Mouse (Mus musculus) left cerebral cortex, postnatal 4 days (tissue): ENCODE measurements at regions not wholly inside any gene's neighbourhood (a gene's known extent, or its start where the extent isn't known, plus 50 kb on each side); places are given as distances from the start of the nearest gene placed in this dataset.

Experiments
- DNase-seq: peaks from one replicate; pipeline ENCODE4 v3.0.0-alpha.2; 2022
- intact Hi-C: fragments of 180-260 bp; cut with DNase I; formaldehyde crosslinking; loops from one replicate; pipeline ENCODE4 v1.15.1; 2025

GRCm38 (mm10) chr16:54770871-54771270 lies 526.9 kb downstream of the Zpld1 start:
- no peak for DNase-seq
- intact Hi-C loops: no loop called here

- intact Hi-C loops: no loop called here
- DNase-seq: no peak
These were observed 553.6 kb downstream of the Zpld1 start for GRCm38 (mm10) chr16:54744188-54744587.

GRCm38 (mm10) chr16:54733516-54733915 lies 564.3 kb downstream of the Zpld1 start:
- intact Hi-C loops: no loop called here
- DNase-seq: no peak

- DNase-seq: no peak
- intact Hi-C loops: no loop called here
These were observed 589.9 kb downstream of the Zpld1 start for GRCm38 (mm10) chr16:54707880-54708279.

- no peak for DNase-seq
- intact Hi-C loops: no loop called here
These were observed 615.0 kb downstream of the Zpld1 start for GRCm38 (mm10) chr16:54682815-54683214.

GRCm38 (mm10) chr16:54648728-54649525 lies 648.9 kb downstream of the Zpld1 start:
- no peak for DNase-seq
- intact Hi-C loops: no loop called here

- intact Hi-C loops: no loop called here
- no peak for DNase-seq
These were observed 650.0 kb downstream of the Zpld1 start for GRCm38 (mm10) chr16:54647821-54648220.

- no peak for DNase-seq
- intact Hi-C loops: no loop called here
These were observed 651.5 kb downstream of the Zpld1 start for GRCm38 (mm10) chr16:54646252-54646651.

- intact Hi-C loops: no loop called here
- DNase-seq: no peak
These were observed 668.6 kb downstream of the Zpld1 start for GRCm38 (mm10) chr16:54629183-54629582.

- intact Hi-C loops: no loop called here
These were observed 705.1 kb downstream of the Zpld1 start for GRCm38 (mm10) chr16:54592643-54593042.

More at GRCm38 (mm10) chr16:54592643-54593042, 705.1 kb downstream of the Zpld1 start:
- DNase-seq: peak; percentile 4
